Mouse (Mus musculus) CD8-positive naive resting alpha-beta T cell, adult 2 months (primary cell): ENCODE measurements around the gene Cbarp.

Experiments
- DNase-seq, 2 experiments: peaks; one replicate each; pipeline ENCODE4 v3.0.0; 2022; ENCODE audit warnings: low read depth in 2 of 2, low spot score in 2 of 2

Cbarp gene

DNA sequence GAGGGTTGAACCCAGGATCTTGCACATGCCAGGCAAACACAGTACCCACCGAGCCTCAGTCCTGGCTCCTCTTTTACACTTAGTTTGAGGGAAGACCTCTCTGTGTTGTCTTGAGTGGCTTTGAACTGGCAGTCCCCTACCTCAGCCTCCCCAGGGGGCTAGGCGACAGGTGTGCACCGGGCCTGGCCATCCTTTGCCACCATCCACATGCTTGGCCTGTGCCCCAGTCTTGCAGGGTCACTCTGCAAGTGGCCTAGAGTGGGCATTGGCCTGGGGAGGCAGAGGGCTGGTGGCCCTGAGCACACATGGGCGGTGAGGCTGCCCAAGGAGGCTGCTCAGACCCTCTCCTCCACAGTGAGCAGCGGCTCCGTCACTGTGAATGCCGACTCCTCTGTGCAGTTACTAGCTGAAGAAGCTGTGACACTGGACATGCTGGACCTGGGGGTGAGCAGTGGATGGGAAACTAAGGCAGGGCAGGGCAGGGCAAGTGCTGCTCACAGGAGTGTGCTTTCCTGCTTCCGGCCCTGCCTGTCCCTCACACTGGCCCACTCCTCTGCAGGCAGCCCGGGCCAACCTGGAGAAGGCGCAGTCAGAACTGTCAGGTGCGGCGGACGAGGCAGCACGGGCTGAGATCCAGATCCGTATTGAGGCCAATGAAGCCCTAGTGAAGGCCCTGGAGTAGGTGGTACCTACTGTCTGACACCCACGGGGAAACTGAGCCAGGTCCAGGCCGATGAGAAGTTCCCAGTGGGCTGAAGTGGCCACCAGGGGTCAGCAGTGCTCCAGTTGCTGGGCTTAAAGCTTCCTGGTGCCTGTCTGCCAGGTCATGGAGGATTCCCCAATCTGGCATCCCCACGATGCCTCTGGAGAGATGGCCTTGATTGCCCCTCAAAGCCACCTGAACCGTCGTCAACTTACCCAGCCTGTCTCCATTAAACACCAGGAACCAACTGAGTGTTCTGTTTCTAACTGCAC is 4.5 kb upstream of the Cbarp start:
- peak; percentile 63 to 65 for DNase-seq

DNA sequence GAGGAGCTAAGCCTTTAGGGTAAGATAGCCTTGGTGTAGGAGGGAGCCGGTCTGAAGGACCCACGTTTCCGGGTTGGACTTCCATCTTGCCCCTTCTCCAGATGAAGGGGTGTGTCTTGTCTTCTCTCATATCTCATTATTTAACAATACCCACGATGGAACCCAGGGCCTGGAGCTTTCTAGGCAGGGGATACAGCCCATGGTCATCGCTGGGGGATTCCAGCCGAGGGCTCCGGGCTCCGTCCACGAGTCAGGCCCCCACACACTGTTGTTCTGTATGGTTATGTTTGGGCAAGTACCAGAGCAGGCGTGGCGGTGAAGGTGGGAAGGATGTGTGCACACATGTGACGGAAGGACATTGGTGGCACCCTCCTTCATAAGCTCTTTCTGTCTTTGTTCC is 3.5 kb upstream of the Cbarp start:
- no peak for DNase-seq

DNA sequence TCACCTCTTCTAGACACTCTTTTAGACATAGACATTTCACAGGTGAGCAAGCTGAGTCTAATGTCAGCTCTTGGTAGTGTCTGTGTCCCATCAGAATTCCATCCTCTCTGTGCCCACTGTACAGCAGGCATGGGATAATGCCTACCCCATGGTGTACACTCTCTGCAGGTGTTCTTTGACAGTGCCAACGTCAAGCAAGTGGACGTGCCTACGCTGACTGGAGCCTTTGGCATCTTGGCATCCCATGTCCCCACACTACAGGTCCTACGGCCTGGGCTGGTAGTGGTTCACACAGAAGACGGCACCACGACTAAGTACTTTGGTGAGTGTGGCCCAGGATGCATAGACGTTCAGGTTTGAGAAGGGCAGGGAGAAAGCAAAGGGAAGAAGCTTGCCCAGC is 3.0 kb upstream of the Cbarp start:
- no peak for DNase-seq

GRCm38 (mm10) chr10:80142530-80142925 is 1.9 kb upstream of the Cbarp start:
- DNase-seq: peak in 1 of 2 experiments; percentile 34

- peak; percentile 81 to 83 for DNase-seq
Observed at GRCm38 (mm10) chr10:80141786-80142529, 1.3 kb upstream of the Cbarp start.

DNA sequence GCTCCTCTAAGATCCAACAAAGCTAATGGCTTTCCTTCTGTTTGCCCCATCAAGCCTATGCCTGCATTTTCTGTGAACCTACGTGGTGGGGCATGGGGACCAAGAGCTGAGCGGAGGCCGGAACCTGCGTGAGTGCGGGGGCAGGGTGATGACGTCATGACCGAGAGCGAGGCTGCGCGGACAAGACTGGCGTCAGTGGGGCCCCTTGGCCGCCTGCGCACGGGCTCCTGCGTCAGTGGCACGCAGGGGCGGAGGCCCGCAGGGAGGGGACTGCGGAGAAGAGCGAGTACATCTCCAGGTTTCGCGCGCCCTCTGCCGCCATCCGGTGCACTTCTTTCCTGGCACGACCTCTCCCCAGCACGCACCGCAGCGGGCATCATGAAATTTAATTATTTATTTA is 608 bp upstream of the Cbarp start:
- DNase-seq: peak; percentile 97

DNA sequence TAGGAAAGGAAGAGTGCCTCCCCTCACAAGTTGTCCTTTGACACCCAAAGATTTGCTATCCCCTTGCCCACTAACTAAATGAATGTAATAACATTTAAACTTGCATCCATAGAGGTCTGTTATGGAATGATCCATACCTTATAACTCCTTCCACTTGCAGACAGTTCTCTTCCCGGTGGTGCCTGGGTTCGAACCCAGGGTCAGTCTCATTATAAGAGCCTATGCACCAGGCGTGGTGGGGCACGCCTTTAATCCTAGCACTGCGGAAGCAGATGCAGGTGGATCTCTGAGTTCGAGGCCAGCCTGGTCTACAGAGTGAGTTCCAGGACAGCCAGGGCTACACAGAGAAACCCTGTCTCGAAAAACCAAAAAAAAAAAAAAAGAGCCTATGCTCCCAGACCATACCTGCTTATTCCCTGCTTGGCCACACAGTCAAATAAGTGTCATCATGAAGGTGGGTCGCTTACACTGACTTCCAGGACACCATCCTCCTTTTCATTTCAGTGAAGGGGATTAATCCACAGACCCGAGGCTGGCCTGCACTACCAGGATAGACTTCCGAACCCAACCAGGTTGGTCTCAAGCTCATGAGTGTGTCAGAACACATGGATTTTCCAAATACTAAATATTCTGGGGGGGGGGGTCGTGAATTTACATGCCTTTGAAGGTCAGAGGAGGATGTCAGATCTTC is 515 bp downstream of the Cbarp start:
- DNase-seq: no peak

GRCm38 (mm10) chr10:80139439-80139775 is 1.2 kb downstream of the Cbarp start:
- no peak for DNase-seq

DNA sequence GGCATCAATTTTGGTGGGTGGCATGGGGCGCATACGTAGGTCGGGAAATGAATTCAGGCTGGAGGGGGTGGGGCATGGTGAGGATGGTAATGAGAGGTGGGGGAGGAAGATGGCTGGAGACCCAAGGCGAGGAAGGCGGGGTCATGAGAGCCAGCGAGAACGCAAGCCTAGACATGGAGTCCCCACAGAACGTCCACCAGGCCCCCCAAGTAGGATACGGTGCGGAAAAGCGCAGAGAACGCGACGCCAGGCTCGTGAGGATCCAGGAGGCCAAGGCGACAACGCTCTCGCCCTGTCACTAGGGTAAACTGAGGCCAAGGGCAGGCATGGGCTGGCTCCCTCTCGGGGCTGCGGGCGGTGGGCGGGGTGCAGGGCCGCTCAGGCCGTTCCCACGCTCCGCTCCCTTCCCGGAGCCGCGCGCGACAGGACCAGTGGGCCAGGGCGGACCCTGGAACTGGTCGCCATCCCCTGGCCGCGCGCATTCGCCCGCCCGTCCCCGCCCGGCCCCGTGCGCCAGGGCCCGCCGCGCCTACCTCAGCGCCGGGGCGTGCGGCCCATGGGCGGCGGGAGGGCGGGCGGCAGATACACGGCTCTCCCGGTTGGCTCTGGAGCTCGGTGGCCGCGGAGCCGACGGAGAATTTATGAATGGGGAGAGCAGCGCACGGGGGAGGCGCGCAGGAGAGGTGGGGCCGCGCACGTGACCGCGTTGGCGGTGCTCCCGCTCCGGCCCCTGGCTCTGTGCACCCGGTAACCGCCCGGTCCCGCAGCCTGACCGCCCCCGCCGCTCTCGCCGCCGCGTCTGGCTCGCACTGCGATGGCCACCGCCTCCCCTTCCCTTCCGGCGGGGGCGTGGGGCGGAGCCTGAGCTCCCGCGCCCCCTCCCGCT is 1.8 kb downstream of the Cbarp start, which contains the start of gene Atp5d:
TSS of gene Atp5d (plus strand) at position 80 of the 886 bp plus-strand sequence.
- DNase-seq: peak in 1 of 2 experiments; percentile 21

- peak in 1 of 2 experiments; percentile 37 for DNase-seq
Observed at GRCm38 (mm10) chr10:80137626-80138552, 2.7 kb downstream of the Cbarp start.

DNA sequence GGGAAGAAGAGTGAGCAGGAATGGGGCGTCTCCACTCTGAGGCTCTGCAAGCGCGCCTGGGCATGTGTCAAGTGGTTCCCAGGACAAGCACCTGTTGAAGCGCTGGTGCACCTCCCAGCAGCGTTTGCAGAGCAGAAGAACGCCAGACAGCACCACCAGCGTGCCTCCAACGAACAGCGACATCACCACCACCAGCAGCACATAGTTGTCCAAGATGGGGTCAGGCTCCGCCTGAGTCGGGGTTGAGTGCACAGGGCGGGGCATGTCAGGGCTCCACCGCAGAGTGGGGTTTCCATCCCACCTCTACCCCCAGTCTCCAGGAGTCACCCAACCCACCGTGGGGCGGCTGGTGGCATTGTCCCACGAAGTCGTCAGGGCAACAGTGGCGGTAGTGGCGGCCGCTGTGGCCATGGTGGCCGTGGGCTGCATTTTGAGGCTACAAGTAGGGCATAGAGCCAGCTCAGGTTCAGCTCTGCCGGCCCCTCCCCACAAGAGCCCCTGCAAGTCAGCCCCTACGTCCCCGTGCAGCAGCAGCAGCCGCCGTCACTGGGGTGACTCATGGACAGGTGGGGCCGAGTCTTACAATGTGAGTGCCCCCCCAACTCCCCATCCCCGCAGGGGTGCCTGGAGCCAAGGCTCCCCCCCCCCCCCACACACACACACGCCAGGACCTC is 3.5 kb downstream of the Cbarp start:
- peak in 1 of 2 experiments; percentile 51 for DNase-seq

GRCm38 (mm10) chr10:80136179-80136951 is 4.3 kb downstream of the Cbarp start:
- DNase-seq: no peak

DNA sequence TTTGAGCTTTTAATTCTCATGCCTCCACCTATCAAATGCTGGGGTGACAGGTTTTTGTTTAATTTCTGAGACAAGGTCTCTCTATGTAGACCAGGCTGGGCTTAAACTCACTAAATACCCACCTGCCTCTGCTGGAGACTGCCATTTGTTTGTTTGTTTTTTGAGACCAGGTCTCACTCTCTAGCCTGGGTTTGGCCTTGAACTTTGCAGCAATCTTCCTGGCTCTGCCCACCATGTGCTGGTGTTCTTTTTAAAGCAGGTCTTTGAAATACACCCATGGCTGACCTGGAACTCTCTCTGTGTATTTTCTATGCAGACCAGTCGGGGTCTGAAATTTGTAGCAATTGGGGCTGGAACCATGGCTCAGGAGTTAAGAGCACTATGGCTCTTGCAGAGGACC is 5.0 kb downstream of the Cbarp start:
- no peak for DNase-seq

- DNase-seq: no peak
Observed at GRCm38 (mm10) chr10:80135161-80135560, 5.5 kb downstream of the Cbarp start.

DNA sequence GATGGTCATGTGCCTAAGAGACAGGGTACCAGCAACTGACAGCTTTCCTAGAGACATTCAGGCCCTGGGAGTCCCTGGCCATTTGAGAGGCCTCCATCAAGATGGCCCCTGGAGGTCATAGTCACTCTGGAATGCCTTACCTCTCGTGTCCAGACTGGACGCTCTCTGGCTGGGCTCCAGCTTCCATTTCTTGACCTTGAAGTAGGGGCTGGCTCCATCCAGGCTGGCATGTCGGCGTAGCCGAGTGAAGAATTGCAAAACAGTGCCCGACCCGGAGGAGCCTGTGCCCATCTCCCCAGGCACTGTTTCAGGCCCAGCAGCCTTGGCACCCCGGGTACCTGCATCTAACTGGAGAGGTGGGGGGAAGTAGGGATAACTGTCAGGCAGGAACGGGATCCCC is 6.2 kb downstream of the Cbarp start:
- DNase-seq: no peak

DNA sequence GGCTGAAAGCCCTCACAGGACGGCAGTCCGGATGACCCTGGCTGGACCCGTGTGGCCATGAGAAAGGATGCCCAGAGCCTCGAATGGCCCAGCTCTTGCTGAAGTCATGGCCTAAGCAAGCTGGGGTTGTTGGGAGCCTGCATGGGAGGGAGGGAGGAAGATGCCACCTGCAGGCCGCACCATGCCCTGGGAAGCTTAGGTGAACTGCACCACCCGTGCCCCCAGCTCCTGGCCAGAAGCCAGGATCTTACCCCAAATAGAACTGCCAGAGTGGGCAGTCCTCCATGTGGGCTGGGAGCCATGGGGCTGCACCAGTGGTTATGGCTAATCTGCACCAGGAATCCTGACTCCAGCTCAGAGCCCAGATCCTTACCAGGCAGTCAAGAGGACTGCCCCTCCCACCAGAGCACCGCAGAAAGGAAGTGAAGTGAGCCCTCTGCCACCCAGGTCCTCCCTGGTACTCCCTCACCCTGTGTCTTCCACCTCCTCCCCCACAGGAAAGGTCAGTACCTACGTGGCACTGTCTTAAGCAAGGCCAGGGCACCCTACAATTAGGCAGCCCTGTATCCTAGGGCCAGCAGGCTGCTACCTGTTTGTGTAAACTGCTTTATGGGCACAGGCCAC is 7.3 kb downstream of the Cbarp start:
- no peak for DNase-seq

DNA sequence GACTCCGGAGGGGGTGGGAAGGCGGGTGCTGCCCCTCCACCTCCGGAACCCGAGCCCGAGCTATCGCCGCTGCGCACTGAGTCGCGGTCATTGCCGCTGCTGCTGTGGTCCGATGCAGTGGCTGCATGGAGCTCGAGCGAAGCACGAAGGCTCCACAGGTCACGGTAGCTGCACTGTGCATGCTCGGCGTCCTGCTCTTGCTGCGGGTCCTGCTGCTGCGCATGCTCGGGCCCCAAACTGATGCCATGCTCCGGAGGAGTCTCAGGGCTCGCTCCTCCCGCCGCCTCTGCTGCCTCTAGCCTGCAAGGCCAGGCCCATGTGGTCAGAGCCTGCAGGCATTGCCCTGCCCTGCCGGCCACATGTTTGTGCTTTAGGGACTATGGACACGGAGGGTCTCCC is 8.7 kb downstream of the Cbarp start:
- DNase-seq: no peak
